Mouse (Mus musculus): ENCODE results near the gene Obscn.
"Not testable (repeated sequence)": the region's sequence is repeated elsewhere in the genome, so short reads cannot be mapped to it uniquely, and the experiment has no call there.

The Obscn gene

DNA sequence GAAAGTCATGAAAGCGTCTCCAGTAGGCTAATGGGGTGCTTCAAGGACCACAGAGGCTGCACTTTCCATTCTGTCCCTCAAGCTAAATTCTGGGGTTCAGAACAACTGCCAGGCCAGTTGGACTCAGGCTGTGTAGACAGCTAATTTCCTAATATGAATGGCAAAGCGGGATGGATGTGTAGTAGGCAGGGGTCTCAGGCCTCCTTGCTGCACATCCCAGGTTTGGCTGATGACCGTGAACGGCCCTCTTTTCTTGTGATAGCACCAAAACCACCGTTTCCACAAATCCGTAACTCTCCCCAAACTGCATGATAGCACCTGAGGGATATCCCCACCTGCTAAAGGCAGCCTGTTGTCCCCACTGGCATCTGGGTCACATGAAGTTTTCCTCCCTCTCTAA lies 177.7 kb downstream of the Obscn start:
- DNase-seq, result no peak

GRCm38 (mm10) chr11:58957226-58957914 lies 178.8 kb downstream of the Obscn start:
- DNase-seq, result no peak

DNA sequence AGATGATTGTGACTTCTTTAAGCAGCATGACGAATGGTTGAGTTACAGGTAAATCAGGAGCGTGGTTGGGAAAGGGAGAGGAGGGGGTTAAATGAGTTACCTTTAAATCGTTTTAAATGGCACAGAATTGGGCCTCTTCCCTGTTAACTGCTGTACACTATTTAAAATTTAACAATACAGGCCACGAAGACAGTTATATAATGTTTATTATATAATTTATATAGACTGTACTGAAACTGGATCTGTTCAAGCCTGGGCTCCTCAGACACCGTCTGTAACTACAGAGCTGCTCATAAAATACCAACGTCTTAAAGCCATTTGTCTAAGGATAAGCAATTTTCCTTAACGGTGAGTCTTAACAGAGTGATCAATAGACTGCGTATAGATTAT lies 180.3 kb downstream of the Obscn start:
- no peak for DNase-seq

DNA sequence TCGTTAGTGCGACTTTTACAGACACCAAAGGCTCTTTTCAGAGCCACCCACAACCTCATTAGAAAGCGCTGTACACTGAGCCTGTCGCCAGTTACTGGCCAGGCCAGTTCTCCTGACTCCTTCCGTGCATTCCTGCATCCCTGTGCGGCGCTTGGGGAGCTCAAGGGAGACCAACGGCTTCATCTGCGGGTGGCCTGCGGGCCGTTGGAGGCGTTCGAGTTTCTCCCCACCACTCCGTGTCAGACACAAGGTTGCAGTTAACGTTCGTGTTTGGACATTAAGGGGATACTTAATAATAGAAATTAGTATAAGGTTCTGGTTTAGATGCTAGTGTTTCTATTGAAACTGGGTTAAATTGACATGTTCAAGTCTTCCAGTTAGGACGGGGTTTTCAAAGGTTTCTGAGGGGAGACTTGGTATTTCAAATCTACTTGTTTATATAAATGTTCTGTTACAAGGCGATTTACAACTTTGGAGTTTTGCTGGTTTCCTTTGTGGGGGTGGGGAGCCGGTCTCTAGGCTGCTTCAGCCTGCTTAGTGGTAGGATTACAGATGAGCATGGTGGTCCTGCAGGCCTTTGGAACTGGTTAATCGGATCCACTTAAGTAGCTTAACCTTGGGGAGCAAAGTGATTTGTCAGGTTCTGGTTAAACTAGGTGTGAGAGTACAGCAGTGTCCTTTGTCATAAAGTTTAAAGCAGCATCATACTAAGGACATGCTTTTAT lies 180.9 kb downstream of the Obscn start:
- DNase-seq, result peak; percentile 31

- DNase-seq, result peak; percentile 97
These were observed 181.6 kb downstream of the Obscn start, which contains the start of the genes Hist3h2a and Trim17 for GRCm38 (mm10) chr11:58954420-58955142. Gene Hist3h2a (plus strand): TSS chr11:58954685. Gene Trim17 (plus strand): TSS chr11:58954685.

DNA sequence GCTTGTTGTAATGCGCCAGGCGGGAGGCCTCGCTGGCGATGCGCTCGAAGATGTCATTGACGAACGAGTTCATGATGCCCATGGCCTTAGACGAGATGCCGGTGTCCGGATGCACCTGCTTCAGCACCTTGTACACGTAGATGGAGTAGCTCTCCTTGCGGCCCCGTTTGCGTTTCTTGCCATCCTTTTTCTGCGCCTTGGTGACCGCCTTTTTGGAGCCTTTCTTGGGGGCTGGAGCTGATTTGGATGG lies 182.1 kb downstream of the Obscn start:
- DNase-seq, result not testable (repeated sequence)

DNA sequence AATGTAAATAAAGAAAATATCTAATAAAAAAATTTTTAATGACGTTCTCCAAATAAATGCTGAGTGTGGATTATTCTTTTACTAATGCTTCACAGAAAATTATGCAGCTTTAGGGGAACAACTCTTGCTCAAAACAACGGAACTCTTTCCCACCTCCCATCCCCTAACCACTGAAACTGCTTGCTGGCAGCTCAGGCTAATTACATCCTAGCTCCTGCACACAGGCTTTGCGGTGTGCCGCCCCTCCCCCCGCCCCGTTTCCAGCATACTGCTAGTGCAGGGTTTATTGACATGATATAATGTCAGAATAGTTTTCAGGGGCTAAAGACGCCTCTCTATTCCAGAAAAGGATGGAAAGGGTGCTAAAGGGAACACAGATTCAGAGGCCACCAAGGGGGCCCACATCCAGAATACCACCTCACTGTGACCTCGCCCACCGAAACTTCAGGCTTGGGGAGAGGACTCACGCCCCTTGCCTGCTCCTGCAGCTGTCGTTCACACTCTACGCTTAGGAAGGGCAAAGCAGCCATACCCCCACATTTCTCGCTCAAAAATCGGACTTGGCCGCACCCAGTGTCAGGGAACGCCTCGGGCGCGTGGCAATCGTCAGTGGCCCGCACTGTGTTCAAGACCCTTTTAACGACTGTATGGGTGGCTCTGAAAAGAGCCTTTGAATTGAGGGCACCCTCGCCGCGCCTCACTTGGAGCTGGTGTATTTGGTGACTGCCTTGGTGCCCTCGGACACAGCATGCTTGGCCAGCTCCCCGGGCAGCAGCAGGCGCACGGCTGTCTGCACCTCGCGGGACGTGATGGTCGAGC lies 182.6 kb downstream of the Obscn start:
- DNase-seq, result no peak

- no peak for DNase-seq
These were observed 185.0 kb downstream of the Obscn start for GRCm38 (mm10) chr11:58951210-58951609.

- DNase-seq, result no peak
These were observed 186.4 kb downstream of the Obscn start for GRCm38 (mm10) chr11:58949480-58950431.

DNA sequence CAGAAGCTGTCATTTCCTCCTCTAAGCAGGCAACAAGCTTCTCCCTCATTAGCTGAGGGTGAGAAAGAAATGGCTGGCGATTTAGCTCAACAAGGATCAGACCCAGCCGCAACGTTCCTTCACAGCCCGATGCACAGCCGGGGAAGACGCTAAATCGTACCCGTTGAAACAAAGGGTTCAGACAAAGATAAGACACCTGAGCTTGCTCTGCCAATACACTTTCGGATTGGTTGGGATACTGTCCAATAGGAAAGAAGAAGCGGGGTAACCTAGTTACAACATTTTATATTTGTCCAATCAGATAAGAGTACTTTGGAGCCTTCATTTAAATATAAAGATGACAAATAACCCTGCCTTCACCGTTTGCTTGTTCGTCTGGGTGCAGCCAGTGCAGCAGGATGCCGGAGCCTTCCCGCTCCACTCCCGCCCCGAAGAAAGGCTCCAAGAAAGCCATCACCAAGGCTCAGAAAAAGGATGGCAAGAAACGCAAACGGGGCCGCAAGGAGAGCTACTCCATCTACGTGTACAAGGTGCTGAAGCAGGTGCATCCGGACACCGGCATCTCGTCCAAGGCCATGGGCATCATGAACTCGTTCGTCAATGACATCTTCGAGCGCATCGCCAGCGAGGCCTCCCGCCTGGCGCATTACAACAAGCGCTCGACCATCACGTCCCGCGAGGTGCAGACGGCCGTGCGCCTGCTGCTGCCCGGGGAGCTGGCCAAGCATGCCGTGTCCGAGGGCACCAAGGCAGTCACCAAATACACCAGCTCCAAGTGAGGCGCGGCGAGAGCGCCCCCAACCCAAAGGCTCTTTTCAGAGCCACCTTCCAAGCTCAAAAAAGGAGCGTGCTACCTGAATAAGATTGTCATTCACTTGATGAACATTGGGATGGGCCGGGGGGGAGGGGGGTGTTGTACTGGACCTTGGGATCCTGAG lies 187.4 kb downstream of the Obscn start, which contains the start of gene Hist3h2ba:
Hist3h2ba (plus strand) TSS at position 379 of the 938 bp plus-strand sequence.
- DNase-seq, result peak; percentile 56

GRCm38 (mm10) chr11:58947798-58948528 lies 188.2 kb downstream of the Obscn start:
- no peak for DNase-seq

- DNase-seq, result no peak
These were observed 188.9 kb downstream of the Obscn start for GRCm38 (mm10) chr11:58947306-58947705.
